Mouse (Mus musculus) layer of hippocampus, adult 11-12 months (tissue): ENCODE results near the gene Smim20.

ENCODE experiments used
- DNase-seq: peaks from one replicate; pipeline ENCODE4 v3.0.0; 2022; ENCODE audit warnings: low spot score

Smim20 gene

GRCm38 (mm10) chr5:53266181-53266580, 702 bp upstream of the Smim20 start:
- no peak for DNase-seq

- no peak for DNase-seq
Measured at GRCm38 (mm10) chr5:53268095-53268692, 1.3 kb downstream of the Smim20 start.

DNA sequence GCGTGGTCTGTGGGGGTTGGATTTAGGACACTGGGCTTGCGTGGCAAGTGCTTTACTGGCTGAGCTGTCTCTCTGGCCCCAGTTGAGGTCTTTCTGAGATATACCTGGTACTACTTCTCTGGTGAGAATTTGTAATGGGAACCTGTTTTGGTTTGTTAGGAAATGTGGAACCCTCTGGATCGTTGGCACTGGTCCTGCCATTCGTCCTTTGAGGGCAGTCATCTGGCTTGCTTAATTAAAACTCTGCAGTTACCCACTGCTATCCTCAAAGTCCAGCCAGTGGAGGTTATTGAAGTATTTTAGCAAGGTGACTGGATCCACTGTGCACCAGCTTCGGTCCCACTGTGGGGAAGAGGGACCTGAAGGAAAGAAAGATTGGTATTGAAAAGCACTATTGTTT, 2.9 kb downstream of the Smim20 start:
- no peak for DNase-seq

DNA sequence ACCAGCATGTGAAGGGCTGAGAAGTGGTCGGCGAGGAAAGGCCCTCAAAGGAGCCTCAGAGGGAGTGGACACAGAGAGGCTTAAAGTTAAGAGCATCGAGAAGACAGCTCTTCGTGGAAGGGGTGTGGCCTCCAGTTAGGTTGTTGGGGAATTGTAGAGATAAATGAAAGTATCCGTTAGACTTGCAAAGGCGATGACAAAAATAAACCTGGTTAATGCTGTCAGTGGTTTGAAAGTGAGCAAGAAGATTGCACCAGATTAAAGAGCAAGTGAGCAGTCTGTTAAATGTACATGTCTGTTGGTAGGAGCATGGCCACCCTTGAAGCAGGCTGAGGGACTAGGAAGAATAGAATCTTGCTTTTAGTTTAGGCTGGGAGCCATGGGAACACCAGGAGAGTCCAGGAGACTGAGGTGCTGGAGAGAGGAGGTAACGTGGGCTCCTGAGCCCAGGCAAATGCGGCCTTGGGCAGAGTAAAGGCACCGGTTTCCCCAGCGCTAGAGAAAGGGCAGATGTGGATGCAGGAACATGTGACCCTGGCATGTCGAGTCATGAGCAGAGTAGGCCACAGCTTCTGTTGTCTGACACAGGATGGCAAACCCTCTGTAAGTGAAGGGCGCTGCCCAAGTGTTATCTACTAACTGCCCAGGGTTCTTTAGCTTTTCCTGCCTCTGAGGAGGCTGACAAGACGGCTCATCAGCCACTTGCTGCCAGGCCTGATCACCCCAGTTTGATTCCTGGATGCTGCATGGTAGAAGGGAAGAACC, 4.2 kb downstream of the Smim20 start:
- DNase-seq, result no peak

DNA sequence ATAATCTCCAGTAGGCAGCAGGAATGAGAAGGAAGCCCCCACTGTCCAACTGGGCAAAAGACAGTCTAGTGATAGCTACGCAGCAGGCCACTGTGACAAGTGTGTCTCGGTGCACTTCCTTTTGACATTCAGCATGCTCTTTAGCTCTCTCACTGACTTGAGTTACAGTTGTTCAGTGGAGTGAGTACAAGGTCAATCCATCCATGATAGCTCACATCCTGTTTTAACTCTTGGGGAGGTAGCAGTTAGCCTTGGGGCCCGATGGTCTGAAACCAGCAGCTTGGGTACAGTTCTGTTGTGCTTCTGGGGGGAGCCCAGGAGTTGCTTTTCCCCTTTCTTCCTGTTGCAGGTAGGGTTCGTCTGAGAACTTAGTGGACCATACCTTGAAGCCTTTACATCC, 5.7 kb downstream of the Smim20 start:
- DNase-seq, result no peak

DNA sequence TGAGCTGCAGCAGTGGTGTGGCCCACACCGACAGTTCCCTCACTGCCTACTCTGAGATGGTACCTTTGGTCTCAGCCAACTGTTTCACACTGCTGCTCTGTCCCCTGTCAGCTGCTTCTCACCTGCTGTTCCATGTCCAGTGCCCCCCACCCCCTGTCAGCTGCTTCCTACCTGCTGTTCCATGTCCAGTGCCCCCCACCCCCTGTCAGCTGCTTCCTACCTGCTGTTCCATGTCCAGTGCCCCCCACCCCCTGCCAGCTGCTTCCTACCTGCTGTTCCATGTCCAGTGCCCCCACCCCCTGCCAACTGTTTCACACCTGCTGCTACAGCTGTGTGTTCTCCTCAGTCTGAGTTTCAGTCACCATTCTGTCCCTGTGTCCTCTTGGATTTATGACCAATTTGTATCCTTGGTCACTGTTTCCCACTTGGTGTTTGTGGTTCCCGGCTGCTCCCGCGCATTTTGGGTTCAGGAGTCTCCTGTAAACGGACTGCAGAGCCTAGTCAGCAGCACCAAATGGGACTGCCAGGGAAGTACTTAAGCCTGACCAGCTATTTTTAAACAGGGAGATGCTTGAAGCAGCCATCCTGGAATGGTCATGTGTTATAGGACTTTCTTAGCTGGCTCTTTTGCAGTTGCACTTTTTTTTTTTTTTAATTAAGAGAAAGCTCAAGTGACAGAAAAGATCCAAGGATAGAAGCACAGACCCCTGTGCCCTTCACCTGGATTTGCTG, 7.0 kb downstream of the Smim20 start:
- no peak for DNase-seq

DNA sequence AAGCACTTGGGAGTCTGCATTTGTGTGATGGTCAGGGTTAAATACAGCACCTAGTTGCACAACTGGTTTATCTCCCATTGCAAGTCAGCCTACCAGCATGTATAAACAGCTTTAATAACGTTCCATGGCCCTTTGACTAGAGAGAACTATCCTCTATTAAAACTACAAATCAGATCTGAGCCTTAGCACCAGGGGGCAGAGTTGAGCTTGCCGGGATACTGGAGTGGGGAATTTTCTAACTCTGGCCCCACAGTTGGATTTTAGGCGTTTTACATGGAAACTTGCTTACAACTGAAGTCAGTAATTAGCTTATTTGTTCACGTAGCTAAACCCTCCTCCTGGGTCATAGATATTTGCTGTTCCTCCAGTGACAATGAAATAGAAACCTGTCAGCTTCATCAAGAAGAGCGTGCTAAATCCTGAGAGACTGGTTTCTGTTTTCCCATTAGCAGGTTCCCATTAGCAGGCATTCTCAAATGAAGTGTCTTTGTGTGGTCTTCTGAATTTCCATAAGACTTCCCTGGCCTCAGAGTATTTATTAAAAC, 8.0 kb downstream of the Smim20 start:
- DNase-seq, result peak; percentile 70

GRCm38 (mm10) chr5:53275376-53275775, 8.5 kb downstream of the Smim20 start:
- DNase-seq, result no peak

GRCm38 (mm10) chr5:53276470-53277022, 9.7 kb downstream of the Smim20 start:
- DNase-seq, result no peak

GRCm38 (mm10) chr5:53277716-53278263, 10.9 kb downstream of the Smim20 start:
- no peak for DNase-seq

DNA sequence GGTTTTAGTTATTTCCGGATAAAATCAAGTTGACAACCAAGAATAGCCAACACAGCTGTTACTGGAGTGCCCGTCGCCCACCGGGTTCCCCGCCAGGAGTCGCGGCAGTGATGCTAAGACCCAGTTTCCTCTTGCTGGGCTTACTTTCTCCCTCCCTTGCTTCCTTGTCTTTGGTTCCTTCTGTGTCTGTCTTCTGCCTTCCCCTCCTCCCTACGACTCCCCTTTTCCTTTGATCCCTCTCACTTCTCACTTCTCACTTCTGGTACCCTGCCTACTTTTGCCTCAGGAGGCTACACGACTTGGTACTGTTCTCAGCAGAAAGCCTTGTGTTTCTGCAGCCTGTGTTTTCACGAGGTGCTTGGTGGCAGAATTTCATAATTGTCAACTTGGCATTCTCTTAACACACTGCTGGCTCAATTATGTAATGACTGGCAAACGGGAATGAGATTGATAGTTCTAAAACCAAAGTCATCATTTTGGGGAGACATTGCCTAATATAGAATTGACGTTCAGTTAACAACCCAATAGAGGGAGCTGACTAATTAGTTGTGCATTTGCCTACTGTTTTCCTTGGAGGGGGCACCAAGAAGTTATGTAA, 12.4 kb downstream of the Smim20 start:
- DNase-seq, result peak; percentile 39

DNA sequence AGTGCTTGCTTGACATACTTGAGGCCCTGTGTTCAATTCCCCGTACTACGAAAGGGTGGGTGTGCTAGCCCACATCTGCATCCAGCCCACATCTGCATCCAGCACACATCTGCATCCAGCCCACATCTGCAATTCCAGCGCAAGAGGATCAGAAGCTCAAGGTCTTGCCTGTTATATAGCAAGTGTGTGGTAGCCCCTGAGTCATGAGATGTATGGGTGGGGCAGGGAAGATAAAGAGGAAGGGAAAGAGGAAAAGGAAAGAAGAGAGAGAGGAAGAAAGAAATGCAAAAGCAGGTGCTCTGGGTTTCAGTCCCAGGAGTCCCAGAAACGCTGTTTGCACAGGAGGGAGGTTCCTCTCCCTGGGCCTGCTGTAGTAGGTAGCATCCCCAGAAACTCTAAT, 15.6 kb downstream of the Smim20 start:
- DNase-seq, result no peak

- DNase-seq, result no peak
Measured at GRCm38 (mm10) chr5:53286406-53286805, 19.5 kb downstream of the Smim20 start.

DNA sequence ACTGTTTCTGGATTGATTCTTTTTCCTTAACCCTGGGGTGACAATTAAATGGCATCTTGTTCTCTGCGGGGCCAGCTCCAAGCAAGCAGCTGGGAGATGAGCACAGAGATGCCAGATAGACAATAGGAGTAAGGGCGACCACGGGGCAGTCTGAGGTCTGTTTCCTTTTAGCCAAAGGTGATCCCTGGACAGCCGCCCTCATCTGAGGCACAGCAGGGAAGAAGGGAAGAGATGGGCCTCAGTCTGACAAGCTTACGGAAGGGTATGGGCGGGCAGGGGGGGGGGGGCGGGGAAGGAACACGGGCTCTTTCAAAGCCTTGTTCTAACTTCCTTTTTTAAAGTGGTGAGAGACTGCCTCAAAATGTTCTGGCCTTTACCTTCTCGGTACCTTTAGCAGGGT, 22.6 kb downstream of the Smim20 start:
- DNase-seq, result no peak

- no peak for DNase-seq
Measured at GRCm38 (mm10) chr5:53294627-53295026, 27.7 kb downstream of the Smim20 start.

- no peak for DNase-seq
Measured at GRCm38 (mm10) chr5:53296961-53297360, 30.1 kb downstream of the Smim20 start.

GRCm38 (mm10) chr5:53301496-53301895, 34.6 kb downstream of the Smim20 start:
- DNase-seq, result no peak

DNA sequence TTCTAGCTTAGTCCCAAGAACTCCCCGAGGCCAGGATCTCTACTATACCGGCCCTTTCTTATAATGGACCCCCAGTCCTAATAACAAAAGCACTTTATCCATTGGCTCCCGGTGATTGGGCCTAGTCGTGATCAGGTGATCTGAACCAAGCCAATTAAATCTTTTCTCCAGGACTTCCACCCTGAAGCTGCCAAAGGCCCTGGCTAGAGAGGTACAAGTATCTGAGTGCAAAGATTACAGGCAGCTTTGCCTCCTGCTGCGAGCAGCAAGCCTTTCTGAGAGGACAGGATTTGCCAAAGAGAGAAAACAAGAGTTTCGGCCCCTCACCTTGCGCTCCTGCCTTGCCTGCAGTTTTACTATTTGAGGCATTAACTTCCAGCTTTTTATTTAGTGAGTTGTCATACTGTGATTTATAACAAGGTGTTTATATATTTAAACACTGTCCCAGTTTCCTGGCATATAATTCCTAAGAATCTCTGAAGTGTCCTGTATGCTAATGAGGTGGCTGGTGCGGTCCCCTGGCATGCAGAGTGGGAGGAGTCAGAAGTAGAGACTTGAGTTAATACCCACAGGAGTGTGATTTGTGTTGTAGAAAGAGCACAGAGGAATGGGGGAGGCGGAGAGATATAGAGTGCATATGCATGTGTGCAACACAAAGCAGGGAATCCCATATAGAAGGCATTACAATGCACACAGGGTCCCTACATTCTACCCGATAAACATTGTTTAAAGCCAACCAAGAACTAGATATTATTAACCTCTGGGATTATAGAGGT, 36.2 kb downstream of the Smim20 start:
- no peak for DNase-seq

DNA sequence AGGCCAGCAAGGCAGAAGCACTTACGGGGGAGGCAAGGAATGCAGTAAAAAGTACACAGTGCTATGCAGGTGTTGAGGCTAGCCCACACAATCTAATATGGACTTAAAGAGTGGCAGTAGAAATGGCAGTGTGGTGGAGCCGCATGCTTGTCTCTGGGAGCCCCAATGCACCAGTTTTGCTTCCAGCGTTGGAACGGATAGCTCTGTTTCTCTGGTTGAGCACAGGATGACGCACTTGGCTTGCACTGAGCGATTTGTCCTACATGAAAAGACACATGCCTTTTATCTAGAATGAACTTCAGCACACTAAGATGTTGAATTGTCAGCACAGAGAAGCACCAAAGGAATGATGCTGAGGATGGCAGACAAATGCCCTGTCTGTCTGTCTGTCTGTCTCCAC, 37.1 kb downstream of the Smim20 start:
- DNase-seq, result no peak

DNA sequence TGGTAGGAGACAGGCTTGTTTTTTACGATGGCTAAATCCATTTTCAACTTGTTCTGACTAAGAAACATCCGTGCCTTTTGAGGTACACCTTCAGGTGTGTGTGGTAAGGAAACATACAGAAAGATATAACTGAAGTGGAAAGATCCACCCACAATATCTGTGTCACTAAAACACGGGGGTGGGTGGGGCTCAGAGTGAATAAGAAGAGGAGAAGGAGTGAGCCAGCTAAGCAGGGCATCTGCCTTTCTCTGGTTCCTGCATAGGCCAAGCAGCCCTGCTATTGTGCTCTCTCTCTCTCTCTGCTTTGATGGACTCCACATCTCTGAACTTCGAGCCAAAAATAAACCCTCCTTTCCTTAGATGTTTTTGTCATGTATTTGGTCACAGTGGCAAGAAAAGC, 38.1 kb downstream of the Smim20 start:
- no peak for DNase-seq

GRCm38 (mm10) chr5:53306864-53307263, 40.0 kb downstream of the Smim20 start:
- DNase-seq, result no peak
